Mouse (Mus musculus) cortical plate, adult 2 months (tissue): ENCODE results near the gene Ankrd52. TPM values are rescaled to one million over a fixed set of nuclear protein-coding genes. Genes with fewer than 3 reads are reported as not detected.

Experiments
- H3K27ac ChIP-seq: fragments of 200-500 bp; 2 replicates; pipeline ENCODE4 v1.5.1; 2012; ENCODE audit warnings: low read length, control low read depth, inconsistent platforms; ENCODE audit not compliant: insufficient read depth
- H3K4me1 ChIP-seq: fragments of 200-500 bp; 2 replicates; pipeline ENCODE4 v1.6.1; 2011; ENCODE audit warnings: low read length; ENCODE audit not compliant: control insufficient read depth, insufficient read depth
- H3K4me3 ChIP-seq: fragments of 200-500 bp; 2 replicates; pipeline ENCODE4 v1.5.1; 2011; ENCODE audit warnings: mild to moderate bottlenecking, low read length, control low read depth; ENCODE audit not compliant: insufficient read depth
- CTCF ChIP-seq: fragments of 200-500 bp; IDR thresholded peaks from 2 replicates; pipeline ENCODE4 v1.5.1; 2011; ENCODE audit warnings: mild to moderate bottlenecking, control low read depth, low read length; ENCODE audit not compliant: insufficient read depth; ENCODE audit errors: extremely low read depth
- POLR2A ChIP-seq: fragments of 200-500 bp; IDR thresholded peaks from 2 replicates; pipeline ENCODE4 v1.6.1; 2011; ENCODE audit warnings: mild to moderate bottlenecking, low read length, control low read depth; ENCODE audit not compliant: insufficient read depth; ENCODE audit errors: extremely low read depth
- polyA plus RNA-seq: library from polyadenylated mRNA; depleted of rRNA; stranded (reverse); fragments of >200 nt; gene quantifications from 2 replicates; pipeline ENCODE4 v1.2.3, GENCODE M21; 2012

Ankrd52 gene
- polyA plus RNA-seq, 1 experiment = 30.4 TPM

DNA sequence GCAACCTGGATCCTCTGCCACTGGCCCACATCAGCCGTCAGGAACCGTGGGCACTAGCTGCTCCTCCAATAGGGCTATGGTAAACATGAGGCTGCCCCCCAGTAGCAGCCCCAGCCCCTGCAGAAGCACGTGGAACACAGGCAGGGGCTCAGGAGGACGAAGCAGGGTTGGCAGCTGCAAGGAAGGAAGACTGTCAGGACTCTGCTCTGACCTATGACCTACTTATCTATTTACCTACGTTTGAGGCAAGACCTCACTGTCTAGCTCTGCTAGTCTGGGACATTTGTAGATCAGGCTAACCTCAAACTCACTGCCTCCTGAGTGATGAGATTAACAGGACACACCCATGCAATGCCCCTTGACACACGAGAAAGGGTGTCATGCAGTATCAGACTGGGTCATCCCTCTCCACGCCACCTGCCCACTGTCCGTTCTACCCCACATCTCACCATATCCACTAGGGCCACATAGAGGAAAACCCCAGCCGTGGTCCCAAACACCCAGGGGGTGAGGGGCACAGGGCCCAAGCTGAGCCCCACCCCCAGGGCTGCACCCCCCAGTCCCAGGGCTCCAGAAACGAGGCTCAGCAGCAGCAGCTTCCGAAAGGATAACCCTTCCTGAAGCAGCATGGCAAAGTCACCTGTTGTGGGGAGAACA lies 19.2 kb downstream of the Ankrd52 start:
- no peaks in the 10 kb centered on the region for H3K4me1 ChIP-seq
- TF ChIP-seq POLR2A = no peak
- no peak for TF ChIP-seq CTCF
- H3K27ac ChIP-seq = no peak overlapping the region
- no peak overlapping the region for H3K4me3 ChIP-seq

- no peak overlapping the region for H3K27ac ChIP-seq
- no peak overlapping the region for H3K4me3 ChIP-seq
- no peak for TF ChIP-seq POLR2A
- TF ChIP-seq CTCF = no peak
- no peaks in the 10 kb centered on the region for H3K4me1 ChIP-seq
Observed at GRCm38 (mm10) chr10:128396716-128397264, 19.9 kb downstream of the Ankrd52 start.

DNA sequence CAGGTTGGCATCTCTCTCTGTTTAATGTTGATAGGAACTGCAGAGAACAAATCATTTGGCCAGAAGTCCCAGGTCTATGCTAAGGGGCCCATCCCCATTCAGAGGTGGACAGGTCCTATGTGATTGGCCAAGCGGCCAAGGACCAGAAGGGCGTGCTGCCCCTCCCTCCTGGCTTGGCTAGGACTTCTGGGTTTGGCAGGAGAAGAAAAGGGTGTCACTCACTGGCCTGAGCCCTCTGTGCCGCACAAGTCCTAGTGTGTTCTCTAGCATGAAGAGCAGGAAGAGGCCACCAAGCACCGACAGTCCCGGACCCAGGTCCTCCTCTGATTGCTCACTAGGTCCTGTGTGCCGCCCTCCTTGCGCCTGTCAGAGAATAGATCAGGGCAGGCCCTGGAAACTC lies 20.6 kb downstream of the Ankrd52 start:
- no peaks in the 10 kb centered on the region for H3K4me1 ChIP-seq
- TF ChIP-seq POLR2A = no peak
- TF ChIP-seq CTCF = no peak
- H3K4me3 ChIP-seq = no peak overlapping the region
- no peak overlapping the region for H3K27ac ChIP-seq

GRCm38 (mm10) chr10:128400338-128400737 lies 23.4 kb downstream of the Ankrd52 start:
- Histone ChIP-seq H3K4me1 (no peaks in the 10 kb centered on the region), H3K4me3 (no peak overlapping the region), H3K27ac (no peak overlapping the region)
- TF ChIP-seq POLR2A (no peak), CTCF (no peak)

DNA sequence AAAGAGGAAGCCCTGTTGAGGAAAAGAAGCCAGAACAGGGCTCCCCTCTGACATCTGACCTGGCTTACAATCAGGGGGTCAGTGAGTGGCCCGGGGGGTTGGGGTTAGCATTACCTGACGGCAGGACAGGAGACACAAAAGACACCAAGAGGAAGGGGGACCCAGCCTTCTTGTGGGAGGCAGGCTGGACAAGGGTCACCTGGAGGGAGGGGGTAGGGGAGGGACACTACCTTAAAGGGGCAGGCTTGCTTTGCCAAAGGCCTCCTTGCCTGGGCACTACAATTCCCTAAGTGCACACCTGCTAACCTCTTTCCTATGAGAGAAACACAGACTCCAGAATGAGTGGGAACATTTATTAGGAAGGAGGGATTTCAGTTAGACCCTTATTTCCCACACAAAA lies 24.1 kb downstream of the Ankrd52 start, which contains the start of gene Slc39a5:
Slc39a5 (minus strand) TSS at position 174 of the 400 bp plus-strand sequence.
- no peaks in the 10 kb centered on the region for H3K4me1 ChIP-seq
- no peak for TF ChIP-seq CTCF
- H3K4me3 ChIP-seq = no peak within 1 kb of the TSS
- no peak within 1 kb of the TSS for H3K27ac ChIP-seq

- Histone ChIP-seq H3K4me1 (no peaks in the 10 kb centered on the region), H3K4me3 (no peak overlapping the region), H3K27ac (no peak overlapping the region)
- no peak for TF ChIP-seq CTCF
- TF ChIP-seq POLR2A = no peak
Observed at GRCm38 (mm10) chr10:128401638-128402037, 24.7 kb downstream of the Ankrd52 start.

DNA sequence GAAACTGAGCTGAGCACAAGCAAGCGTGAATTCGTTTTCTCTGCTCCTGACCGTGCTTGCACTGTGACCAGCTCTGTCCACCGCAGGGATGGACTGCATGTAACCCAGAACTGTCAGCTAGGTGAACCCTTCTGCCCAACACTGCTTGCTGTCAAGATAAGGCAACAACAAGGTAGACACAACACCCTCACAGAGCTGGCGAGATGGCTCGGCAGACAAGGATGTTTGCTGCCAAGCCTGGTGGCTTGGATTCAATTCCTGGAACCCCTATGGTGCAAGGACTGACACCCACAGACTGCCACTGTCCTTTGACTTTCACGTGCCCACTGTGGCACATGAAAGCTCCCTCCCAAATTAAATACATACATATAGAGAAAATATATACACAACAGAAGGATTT lies 27.0 kb downstream of the Ankrd52 start:
- no peaks in the 10 kb centered on the region for H3K4me1 ChIP-seq
- TF ChIP-seq CTCF (no peak), POLR2A (no peak)
- no peak overlapping the region for H3K27ac ChIP-seq
- no peak overlapping the region for H3K4me3 ChIP-seq

DNA sequence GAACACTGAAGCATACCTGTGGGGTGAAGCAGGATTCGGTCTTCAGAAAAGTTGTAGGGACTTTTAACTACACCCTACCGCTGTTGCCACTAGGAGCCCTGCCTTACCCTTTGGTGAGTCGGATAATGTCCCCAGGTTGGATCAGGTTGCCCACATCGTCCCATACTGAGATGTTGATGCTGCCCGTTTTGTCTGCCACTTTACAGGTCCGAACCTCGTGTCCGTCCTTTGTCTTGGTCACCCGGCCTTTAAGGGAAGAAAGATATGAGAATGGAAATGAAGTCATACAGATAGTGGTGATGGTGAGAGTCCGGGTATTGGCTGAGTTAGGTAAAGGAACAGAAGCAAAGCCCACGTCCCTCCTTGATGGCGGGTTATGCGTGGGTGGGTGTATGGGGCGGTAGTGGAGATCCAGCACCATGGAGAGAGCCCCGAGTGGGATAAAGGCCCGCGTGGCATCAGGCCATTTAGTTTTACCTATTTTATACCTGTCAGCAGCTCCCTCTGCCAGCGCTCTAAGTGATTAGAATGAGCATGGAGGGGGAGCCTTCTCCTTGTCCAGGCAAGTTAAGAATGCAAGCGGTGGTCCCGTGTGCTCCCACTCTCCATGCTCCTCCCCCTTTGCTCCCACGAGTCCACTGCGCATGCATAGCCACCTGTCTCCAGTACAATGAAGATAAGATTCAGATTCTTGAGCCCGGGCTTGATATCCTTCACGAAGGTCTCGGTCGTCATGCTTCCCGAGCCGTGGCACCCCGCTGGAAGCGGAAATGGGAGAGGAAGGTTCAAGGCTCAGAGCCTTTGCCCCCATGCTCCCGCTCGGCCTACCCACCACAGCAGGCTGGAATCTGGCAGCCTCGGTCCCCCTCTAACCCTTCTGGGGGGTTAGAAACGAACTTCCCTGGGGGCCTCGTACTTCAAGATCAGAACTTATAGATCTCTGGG lies 31.9 kb downstream of the Ankrd52 start:
- Histone ChIP-seq H3K27ac (peak overlapping the region; percentile 22; the same call in 1 of the 2 replicates), H3K4me1 (peaks cover 7% of the 10 kb centered on the region; the same call in 1 of the 2 replicates), H3K4me3 (peak overlapping the region; percentile 78)
- TF ChIP-seq CTCF = no peak
- peak; percentile 39; the same call in 1 of the 2 replicates for TF ChIP-seq POLR2A

GRCm38 (mm10) chr10:128409692-128410559 lies 33.0 kb downstream of the Ankrd52 start:
- Histone ChIP-seq H3K4me1 (peaks cover 7% of the 10 kb centered on the region; the same call in 1 of the 2 replicates), H3K27ac (peak overlapping the region; percentile 44; the same call in 1 of the 2 replicates), H3K4me3 (peak overlapping the region; percentile 78)
- TF ChIP-seq CTCF = peak; percentile 66
- peak; percentile 64; the same call in 1 of the 2 replicates for TF ChIP-seq POLR2A
